Mouse (Mus musculus) kidney, embryonic 15.5 days (tissue): ENCODE measurements around the gene Parp16. TPM values are rescaled to one million over a fixed set of nuclear protein-coding genes. Genes with fewer than 3 reads are reported as not detected.
"Not testable (repeated sequence)": the region's sequence is repeated elsewhere in the genome, so short reads cannot be mapped to it uniquely, and the experiment has no call there.

Source experiments
- ATAC-seq: fragments of 200-750 bp; cut with Nextera tagmentation; replicated peaks from 2 replicates; pipeline ENCODE4 v1.8.0; 2017; ENCODE audit warnings: moderate TSS enrichment; ENCODE audit not compliant: low FRiP score
- H3K27ac ChIP-seq: fragments of 300-500 bp; sonication (generic); 2 replicates; pipeline ENCODE4 v1.5.1; 2015; ENCODE audit warnings: mild to moderate bottlenecking, inconsistent platforms
- H3K27me3 ChIP-seq: fragments of 300-500 bp; sonication (generic); 2 replicates; pipeline ENCODE4 v1.6.1; 2015; ENCODE audit warnings: inconsistent platforms
- H3K36me3 ChIP-seq: fragments of 300-500 bp; sonication (generic); 2 replicates; pipeline ENCODE4 v1.6.1; 2015; ENCODE audit warnings: inconsistent platforms
- H3K4me1 ChIP-seq: fragments of 300-500 bp; sonication (generic); 2 replicates; pipeline ENCODE4 v1.6.1; 2015; ENCODE audit warnings: inconsistent platforms
- H3K4me2 ChIP-seq: fragments of 300-500 bp; sonication (generic); 2 replicates; pipeline ENCODE4 v1.6.1; 2015; ENCODE audit warnings: moderate library complexity, mild to moderate bottlenecking, inconsistent platforms
- H3K4me3 ChIP-seq: fragments of 300-500 bp; sonication (generic); replicated peaks from 2 replicates; pipeline ENCODE4 v1.5.1; 2015; ENCODE audit warnings: mild to moderate bottlenecking, inconsistent platforms
- H3K9ac ChIP-seq: fragments of 300-500 bp; sonication (generic); 2 replicates; pipeline ENCODE4 v1.6.1; 2015; ENCODE audit warnings: mild to moderate bottlenecking, inconsistent platforms
- H3K9me3 ChIP-seq: fragments of 300-500 bp; sonication (generic); replicated peaks from 2 replicates; pipeline ENCODE4 v1.6.1; 2016; ENCODE audit warnings: inconsistent platforms
- WGBS: fragments of 180-500 bp; shearing (Covaris S2); methylation state at CpG from one replicate; pipeline ENCODE4 v1.1.7; 2015; ENCODE audit warnings: mixed read lengths; 5-methylcytosine and 5-hydroxymethylcytosine counted together
- polyA plus RNA-seq: library from polyadenylated mRNA; unstranded; fragments of >200 nt; fragmentation: Nextera tagmentation; extraction: Ambion mirVana; gene quantifications from 2 replicates; pipeline ENCODE4 v1.2.1, GENCODE M21; 2015

Parp16 gene
- polyA plus RNA-seq, 1 experiment from 2014 or later, result 7.9 TPM

GRCm38 (mm10) chr9:65257218-65257910 is 62.2 kb downstream of the Parp16 start:
- no peak for ATAC-seq
- Histone ChIP-seq H3K4me1 (0 out of 2 replicates have a peak, but pooled peaks cover 2% of the 10 kb centered on the region), H3K27me3 (no peaks in the 10 kb centered on the region), H3K4me3 (no peak overlapping the region), H3K9ac (no peak overlapping the region), H3K9me3 (no peaks in the 10 kb centered on the region), H3K4me2 (no peak overlapping the region), H3K27ac (no peak overlapping the region), H3K36me3 (no peaks in the 10 kb centered on the region)
- WGBS, result 63% methylated on average over 9 of the region's 9 CpGs

DNA sequence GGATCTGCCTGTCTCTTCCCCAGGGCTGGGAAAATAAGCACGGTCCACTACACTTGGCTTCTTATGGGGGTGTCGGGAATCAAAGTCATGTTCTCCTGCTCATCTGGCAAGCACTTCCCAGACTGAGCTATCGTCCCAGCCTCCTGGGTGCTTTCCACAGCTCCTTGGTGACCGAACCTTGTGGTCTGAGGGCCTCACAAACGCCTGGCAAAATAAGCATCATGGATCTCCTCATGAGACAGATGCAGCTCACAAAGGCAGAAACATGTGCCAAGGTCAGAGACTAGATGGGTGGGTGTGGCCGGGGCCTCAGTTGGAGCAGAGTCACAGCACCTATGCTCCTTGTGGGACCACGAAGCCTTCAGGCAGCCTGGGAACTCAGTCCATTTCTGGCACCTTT is 64.2 kb downstream of the Parp16 start:
- ATAC-seq, result no peak
- H3K4me2 ChIP-seq, result no peak overlapping the region
- no peaks in the 10 kb centered on the region for H3K9me3 ChIP-seq
- H3K4me1 ChIP-seq, result peaks cover 2% of the 10 kb centered on the region; the same call in 1 of the 2 replicates
- H3K27me3 ChIP-seq, result no peaks in the 10 kb centered on the region
- H3K9ac ChIP-seq, result no peak overlapping the region
- H3K36me3 ChIP-seq, result no peaks in the 10 kb centered on the region
- H3K4me3 ChIP-seq, result no peak overlapping the region
- WGBS, result 65% methylated on average over 7 of the region's 7 CpGs
- H3K27ac ChIP-seq, result no peak overlapping the region

DNA sequence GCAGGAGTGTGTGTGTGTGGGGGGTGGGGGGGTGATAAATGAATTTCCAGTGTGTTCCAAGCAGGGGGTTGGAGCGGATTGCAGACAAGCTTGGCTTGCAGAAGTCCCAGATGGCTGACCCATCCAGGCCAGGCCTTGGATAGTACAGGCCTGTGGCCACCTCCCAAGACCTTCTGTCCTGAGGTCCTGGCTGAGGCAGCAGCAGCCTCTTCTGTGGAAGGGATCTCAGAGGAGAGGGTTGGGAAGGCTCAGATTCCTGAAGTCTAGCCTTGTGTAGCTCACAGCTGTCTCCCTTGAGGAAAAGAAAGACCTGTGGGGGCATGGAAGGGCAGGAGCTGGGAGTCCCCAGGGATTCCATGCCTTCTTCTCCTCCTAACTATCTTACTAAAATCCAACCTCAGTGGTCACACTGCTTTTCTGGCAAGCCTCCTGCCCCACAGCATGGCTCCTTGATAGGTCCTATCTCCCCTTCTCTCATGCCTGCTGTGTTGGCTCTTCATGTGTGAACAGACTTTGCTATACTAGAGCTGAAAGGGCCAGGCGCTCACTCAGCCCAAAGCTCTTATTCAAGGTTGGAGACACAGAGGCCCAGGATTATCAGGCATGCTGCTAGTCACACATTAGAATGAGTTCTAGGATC is 66.6 kb downstream of the Parp16 start:
- no peaks in the 10 kb centered on the region for H3K9me3 ChIP-seq
- no peak overlapping the region for H3K4me2 ChIP-seq
- H3K27ac ChIP-seq, result no peak overlapping the region
- 79% methylated on average over 2 of the region's 2 CpGs for WGBS
- H3K36me3 ChIP-seq, result no peaks in the 10 kb centered on the region
- 0 out of 2 replicates have a peak, but pooled peaks cover 5% of the 10 kb centered on the region for H3K27me3 ChIP-seq
- H3K9ac ChIP-seq, result no peak overlapping the region
- H3K4me3 ChIP-seq, result no peak overlapping the region
- H3K4me1 ChIP-seq, result peaks cover 13% of the 10 kb centered on the region
- no peak for ATAC-seq

DNA sequence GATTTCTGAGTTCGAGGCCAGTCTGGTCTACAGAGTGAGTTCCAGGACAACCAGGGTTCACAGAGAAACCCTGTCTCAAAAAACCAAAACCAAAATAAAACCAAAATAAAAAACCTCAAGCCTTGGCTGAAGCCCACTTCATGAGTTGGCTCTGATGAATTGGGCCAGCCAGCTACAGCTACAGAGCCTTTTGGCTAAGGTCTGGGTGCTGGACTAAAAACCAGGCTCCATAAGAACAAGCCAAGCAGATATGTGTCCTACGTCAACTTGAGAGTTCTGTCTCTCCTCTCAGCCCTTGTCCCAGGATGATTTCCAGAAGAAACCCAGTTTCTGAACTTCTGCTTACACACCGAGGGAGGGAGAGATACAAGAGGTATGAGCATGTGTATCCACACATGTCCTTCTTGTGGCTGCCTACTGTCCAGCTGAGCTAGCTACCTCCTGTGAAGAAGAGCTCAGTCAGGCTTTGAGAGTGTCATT is 67.5 kb downstream of the Parp16 start:
- WGBS, result 92% methylated on average over 3 of the region's 3 CpGs
- no peak for ATAC-seq
- peaks cover 18% of the 10 kb centered on the region for H3K4me1 ChIP-seq
- no peaks in the 10 kb centered on the region for H3K9me3 ChIP-seq
- H3K4me3 ChIP-seq, result no peak overlapping the region
- no peak overlapping the region for H3K27ac ChIP-seq
- H3K36me3 ChIP-seq, result no peaks in the 10 kb centered on the region
- H3K27me3 ChIP-seq, result 0 out of 2 replicates have a peak, but pooled peaks cover 5% of the 10 kb centered on the region
- no peak overlapping the region for H3K9ac ChIP-seq
- no peak overlapping the region for H3K4me2 ChIP-seq

DNA sequence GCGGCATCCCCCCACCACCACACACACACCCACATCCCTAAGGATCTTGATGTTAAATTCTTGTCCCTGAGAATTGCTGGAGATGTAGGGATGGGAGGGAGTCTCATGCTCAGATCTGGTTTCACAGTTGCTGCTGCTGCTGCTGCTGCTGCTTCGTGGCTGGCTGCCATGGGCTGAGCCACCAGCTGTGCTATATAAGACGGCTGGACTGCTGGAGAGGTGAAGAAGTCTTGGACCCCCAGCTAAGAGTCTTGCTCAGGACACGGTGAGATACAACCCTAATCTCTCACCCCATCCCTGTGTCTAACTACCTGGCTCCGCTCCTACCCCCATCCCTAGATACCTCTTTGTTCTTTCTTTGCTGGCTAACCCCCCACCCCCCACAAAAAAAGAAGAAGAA is 69.8 kb downstream of the Parp16 start, which contains the start of gene Cilp:
Gene Cilp, plus strand, starts transcription at position 222 of the 400 bp plus-strand sequence.
- Histone ChIP-seq H3K9ac (no peak within 1 kb of the TSS), H3K36me3 (no peaks in the 10 kb centered on the region), H3K27me3 (0 out of 2 replicates have a peak, but pooled peaks cover 5% of the 10 kb centered on the region), H3K4me1 (peaks cover 28% of the 10 kb centered on the region), H3K27ac (no peak within 1 kb of the TSS), H3K4me3 (no peak within 1 kb of the TSS), H3K4me2 (no peak within 1 kb of the TSS), H3K9me3 (no peaks in the 10 kb centered on the region)
- ATAC-seq, result peak; percentile 58; the same call in 1 of the 2 replicates
- WGBS, result 29% methylated on average over 5 of the region's 5 CpGs

- peak overlapping the region; percentile 73 for H3K27ac ChIP-seq
- WGBS, result 33% methylated on average over 7 of the region's 7 CpGs
- no peaks in the 10 kb centered on the region for H3K36me3 ChIP-seq
Measured at GRCm38 (mm10) chr9:65267742-65268515, 72.8 kb downstream of the Parp16 start.

GRCm38 (mm10) chr9:65273048-65273809 is 78.1 kb downstream of the Parp16 start:
- Histone ChIP-seq H3K9ac (no peak overlapping the region), H3K36me3 (no peaks in the 10 kb centered on the region), H3K9me3 (no peaks in the 10 kb centered on the region), H3K4me3 (no peak overlapping the region), H3K4me2 (no peak overlapping the region), H3K27me3 (no peaks in the 10 kb centered on the region), H3K27ac (no peak overlapping the region), H3K4me1 (peaks cover 5% of the 10 kb centered on the region)
- ATAC-seq, result no peak
- 87% methylated on average over 13 of the region's 13 CpGs for WGBS

More at GRCm38 (mm10) chr9:65267742-65268515, 72.8 kb downstream of the Parp16 start:
- Histone ChIP-seq H3K4me2 (no peak overlapping the region), H3K9ac (no peak overlapping the region), H3K27me3 (0 out of 2 replicates have a peak, but pooled peaks cover 5% of the 10 kb centered on the region), H3K9me3 (no peaks in the 10 kb centered on the region), H3K4me3 (no peak overlapping the region), H3K4me1 (peaks cover 28% of the 10 kb centered on the region)
- peak; percentile 77; the same call in 1 of the 2 replicates for ATAC-seq

- Histone ChIP-seq H3K27me3 (no peaks in the 10 kb centered on the region), H3K4me1 (no peaks in the 10 kb centered on the region), H3K4me3 (no peak overlapping the region), H3K9ac (no peak overlapping the region), H3K36me3 (no peaks in the 10 kb centered on the region), H3K9me3 (no peaks in the 10 kb centered on the region), H3K4me2 (no peak overlapping the region), H3K27ac (no peak overlapping the region)
- 70% methylated on average over 4 of the region's 4 CpGs for WGBS
- no peak for ATAC-seq
Measured at GRCm38 (mm10) chr9:65273873-65274272, 78.7 kb downstream of the Parp16 start.

DNA sequence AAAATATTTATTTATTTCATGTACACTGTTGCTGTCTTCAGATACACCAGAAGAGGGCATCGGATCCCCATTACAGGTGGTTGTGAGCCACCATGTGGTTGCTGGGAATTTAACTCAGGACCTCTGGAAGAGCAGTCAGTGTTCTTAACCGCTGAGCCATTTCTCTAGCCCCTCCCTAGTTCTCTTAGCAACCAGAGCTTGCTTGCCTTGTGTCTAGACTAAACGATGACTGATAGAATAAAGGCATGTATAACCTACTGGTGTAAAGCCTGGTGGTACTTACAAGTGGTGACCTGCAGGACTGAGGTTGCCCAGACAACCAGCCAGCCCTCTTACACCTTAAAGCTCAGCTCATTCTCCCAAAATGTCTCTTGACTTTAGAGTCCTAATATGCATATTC is 79.7 kb downstream of the Parp16 start:
- H3K36me3 ChIP-seq, H3K9ac ChIP-seq, H3K27me3 ChIP-seq, H3K4me3 ChIP-seq, H3K4me2 ChIP-seq, H3K4me1 ChIP-seq, ATAC-seq, H3K27ac ChIP-seq, H3K9me3 ChIP-seq: not testable (repeated sequence)
- WGBS, result 81% methylated on average over 3 of the region's 3 CpGs

- ATAC-seq, result no peak
- H3K4me2 ChIP-seq, result no peak overlapping the region
- H3K27ac ChIP-seq, result no peak overlapping the region
- H3K27me3 ChIP-seq, result no peaks in the 10 kb centered on the region
- no peak overlapping the region for H3K4me3 ChIP-seq
- H3K36me3 ChIP-seq, result no peaks in the 10 kb centered on the region
- no peaks in the 10 kb centered on the region for H3K4me1 ChIP-seq
- 84% methylated on average over 4 of the region's 4 CpGs for WGBS
- H3K9ac ChIP-seq, result no peak overlapping the region
- H3K9me3 ChIP-seq, result no peaks in the 10 kb centered on the region
Measured at GRCm38 (mm10) chr9:65275810-65276530, 80.8 kb downstream of the Parp16 start.
